12 mouse cellular contexts compared by ENCODE assay signal in the genomic region with DNA sequence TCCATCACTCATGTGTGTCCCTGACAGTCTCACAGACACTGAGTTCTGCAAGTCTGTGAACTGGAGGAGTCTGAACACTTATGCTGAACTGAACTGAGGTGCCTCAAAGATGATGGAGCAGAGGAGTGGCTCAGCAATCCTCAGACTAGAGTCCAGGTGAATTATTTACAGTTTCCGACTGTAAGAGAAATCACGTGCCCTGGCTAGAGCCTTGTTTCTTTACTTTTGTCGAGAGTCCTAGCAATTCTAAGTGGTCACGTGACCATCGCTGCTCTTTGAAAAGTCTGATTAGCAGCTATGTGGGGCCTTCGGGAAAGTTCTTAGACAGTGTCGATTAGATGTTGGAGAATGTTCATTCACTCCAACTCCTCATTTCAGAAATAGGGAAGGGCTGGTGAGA. TPM values are rescaled to one million over a fixed set of nuclear protein-coding genes. Genes with fewer than 3 reads are reported as not detected.
A peak's percentile ranks its signal among the peaks of the same experiment; 100 is the strongest.
DNase-seq lines count a peak whose midpoint lies in the region; ATAC-seq lines count a peak whose summit lies in the region.
"Had no signal": no experiment of that assay in that cellular context is flagged by ENCODE, and none has a peak within 500 bp of the region (broad histone marks: within the 10 kb centered on the region; RNA-seq: fewer than 3 reads in every experiment).

No protein-coding gene starts in this region.

- DNase-seq in heart, embryonic 10.5 days (ENCODE audit: low spot score) = no peak
- DNase-seq in heart, adult 8-10 months (ENCODE audit: low spot score) = no peak
- DNase-seq in kidney, adult 9 months = peak; percentile 93
- DNase-seq: heart, postnatal 36 days had no signal

- H3K36me3 ChIP-seq in heart, embryonic 10.5 days = no peaks in the 10 kb centered on the region
- no peaks in the 10 kb centered on the region for H3K36me3 ChIP-seq in liver, embryonic 16.5 days (ENCODE audit: control insufficient read depth, insufficient read depth)
- no peaks in the 10 kb centered on the region for H3K36me3 ChIP-seq in stomach, embryonic 15.5 days
- 0 out of 2 replicates have a peak, but pooled peaks cover 2% of the 10 kb centered on the region for H3K36me3 ChIP-seq in neural tube, embryonic 15.5 days
- H3K36me3 ChIP-seq in forebrain, embryonic 15.5 days = 0 out of 2 replicates have a peak, but pooled peaks cover 2% of the 10 kb centered on the region

- H3K9ac ChIP-seq in liver, embryonic 16.5 days (ENCODE audit: low read depth, low read length) = no peak overlapping the region
- H3K9ac ChIP-seq in stomach, embryonic 15.5 days = no peak overlapping the region
- H3K9ac ChIP-seq in neural tube, embryonic 15.5 days (replicated peaks) = no peak overlapping the region
- no peak overlapping the region for H3K9ac ChIP-seq in forebrain, embryonic 15.5 days (replicated peaks)

- 62% methylated on average over 7 of the region's 7 CpGs for WGBS in heart, embryonic 10.5 days
- WGBS in liver, embryonic 16.5 days (ENCODE audit: insufficient replicate concordance) = 41% methylated on average over 7 of the region's 7 CpGs
- WGBS in stomach, embryonic 15.5 days = 32% methylated on average over 7 of the region's 7 CpGs
- WGBS in neural tube, embryonic 15.5 days = 56% methylated on average over 7 of the region's 7 CpGs
- 58% methylated on average over 7 of the region's 7 CpGs for WGBS in forebrain, embryonic 15.5 days

- H3K27ac ChIP-seq in heart, embryonic 10.5 days = 0 out of 2 replicates have a peak overlapping the region, but pooled peaks have one; percentile 75
- peak overlapping the region; percentile 79 for H3K27ac ChIP-seq in liver, embryonic 16.5 days (ENCODE audit: low read length)
- H3K27ac ChIP-seq in stomach, embryonic 15.5 days = peak overlapping the region; percentile 83
- H3K27ac ChIP-seq in neural tube, embryonic 15.5 days (replicated peaks) = no peak overlapping the region
- no peak overlapping the region for H3K27ac ChIP-seq in forebrain, embryonic 15.5 days (replicated peaks)

- no peak for ATAC-seq in liver, embryonic 16.5 days (ENCODE audit: low read depth)
- ATAC-seq in stomach, embryonic 15.5 days (ENCODE audit: insufficient read depth, low FRiP score, low read depth) = peak; percentile 50
- no peak for ATAC-seq in megakaryocyte-erythroid progenitor cell, adult 5-6 weeks (replicated peaks; ENCODE audit: low FRiP score, low TSS enrichment, poor library complexity, severe bottlenecking)
- ATAC-seq in neural tube, embryonic 15.5 days (ENCODE audit: low FRiP score) = no peak
- no peak for ATAC-seq in forebrain, embryonic 15.5 days (replicated peaks)

- H3K27me3 ChIP-seq in heart, embryonic 10.5 days (ENCODE audit: insufficient read depth, poor library complexity, severe bottlenecking) = no peaks in the 10 kb centered on the region
- H3K27me3 ChIP-seq in liver, embryonic 16.5 days (ENCODE audit: control insufficient read depth, insufficient read depth, low read depth, low read length) = no peaks in the 10 kb centered on the region
- H3K27me3 ChIP-seq in stomach, embryonic 15.5 days (replicated peaks) = no peaks in the 10 kb centered on the region
- H3K27me3 ChIP-seq in neural tube, embryonic 15.5 days (replicated peaks) = no peaks in the 10 kb centered on the region
- H3K27me3 ChIP-seq in forebrain, embryonic 15.5 days = no peaks in the 10 kb centered on the region

- H3K4me2 ChIP-seq in liver, embryonic 16.5 days (ENCODE audit: low read depth, low read length) = 0 out of 2 replicates have a peak overlapping the region, but pooled peaks have one; percentile 17
- peak overlapping the region; percentile 8; the same call in 1 of the 2 replicates for H3K4me2 ChIP-seq in stomach, embryonic 15.5 days
- H3K4me2 ChIP-seq in neural tube, embryonic 15.5 days = no peak overlapping the region
- no peak overlapping the region for H3K4me2 ChIP-seq in forebrain, embryonic 15.5 days (replicated peaks)
- H3K4me2 ChIP-seq: midbrain, embryonic 11.5 days had no signal

- no peak overlapping the region for H3K4me3 ChIP-seq in heart, embryonic 10.5 days
- H3K4me3 ChIP-seq in liver, embryonic 16.5 days (ENCODE audit: low read depth, low read length) = no peak overlapping the region
- no peak overlapping the region for H3K4me3 ChIP-seq in stomach, embryonic 15.5 days (replicated peaks)
- no peak overlapping the region for H3K4me3 ChIP-seq in neural tube, embryonic 15.5 days (replicated peaks)
- no peak overlapping the region for H3K4me3 ChIP-seq in forebrain, embryonic 15.5 days

- H3K4me1 ChIP-seq in heart, embryonic 10.5 days = peaks cover 41% of the 10 kb centered on the region
- H3K4me1 ChIP-seq in liver, embryonic 16.5 days (ENCODE audit: control insufficient read depth, low read depth, low read length) = peaks cover 13% of the 10 kb centered on the region
- H3K4me1 ChIP-seq in stomach, embryonic 15.5 days = peaks cover 31% of the 10 kb centered on the region
- H3K4me1 ChIP-seq in neural tube, embryonic 15.5 days = peaks cover 22% of the 10 kb centered on the region
- H3K4me1 ChIP-seq in forebrain, embryonic 15.5 days = peaks cover 22% of the 10 kb centered on the region

- no peaks in the 10 kb centered on the region for H3K9me3 ChIP-seq in heart, embryonic 10.5 days
- no peaks in the 10 kb centered on the region for H3K9me3 ChIP-seq in liver, embryonic 16.5 days (replicated peaks; ENCODE audit: control insufficient read depth, low read length)
- no peaks in the 10 kb centered on the region for H3K9me3 ChIP-seq in stomach, embryonic 15.5 days
- no peaks in the 10 kb centered on the region for H3K9me3 ChIP-seq in neural tube, embryonic 15.5 days (replicated peaks)
- no peaks in the 10 kb centered on the region for H3K9me3 ChIP-seq in forebrain, embryonic 15.5 days

RNA-seq across cellular contexts. Expression of gene Sys1, which starts 1.2 kb away (rescaled TPM):
- 41.2 and 52.5 TPM in 2 replicates for polyA plus RNA-seq in heart, embryonic 10.5 days (2016; fragmentation: Nextera tagmentation; extraction: Ambion mirVana)
- 10 to 100 TPM; 25.2 to 28.5 (median 25.8) TPM for total RNA-seq in heart, adult 8-10 months (2022)
- 24.5 and 24.8 TPM in 2 replicates for polyA plus RNA-seq in liver, embryonic 16.5 days (2015; fragmentation: Nextera tagmentation; extraction: Ambion mirVana)
- polyA plus RNA-seq in stomach, embryonic 15.5 days (2015; fragmentation: Nextera tagmentation; extraction: Ambion mirVana) = 60.6 and 61.8 TPM in 2 replicates
- total RNA-seq in megakaryocyte-erythroid progenitor cell, adult 5-6 weeks (2014; fragmentation: Nextera tagmentation) = 25.7 and 26.7 TPM in 2 replicates
- 10.9 and 16.0 TPM in 2 replicates for total RNA-seq in megakaryocyte-erythroid progenitor cell, adult 5-6 weeks (2017)
- 86.8 and 92.7 TPM in 2 replicates for polyA plus RNA-seq in neural tube, embryonic 15.5 days (2015; fragmentation: Nextera tagmentation; extraction: Ambion mirVana)
- 76.6 and 82.2 TPM in 2 replicates for polyA plus RNA-seq in forebrain, embryonic 15.5 days (2015; fragmentation: Nextera tagmentation; extraction: Ambion mirVana)

RNA-seq across cellular contexts. Expression of gene Gm20458, which starts 2.8 kb away (rescaled TPM):
- 10.3 and 11.7 TPM in 2 replicates for polyA plus RNA-seq in heart, embryonic 10.5 days (2016; fragmentation: Nextera tagmentation; extraction: Ambion mirVana)
- total RNA-seq in heart, adult 8-10 months (2022) = 1 to 10 TPM; 3.6 to 6.7 (median 5.5) TPM
- 4.6 and 5.6 TPM in 2 replicates for polyA plus RNA-seq in liver, embryonic 16.5 days (2015; fragmentation: Nextera tagmentation; extraction: Ambion mirVana)
- 17.9 and 18.1 TPM in 2 replicates for polyA plus RNA-seq in stomach, embryonic 15.5 days (2015; fragmentation: Nextera tagmentation; extraction: Ambion mirVana)
- total RNA-seq in megakaryocyte-erythroid progenitor cell, adult 5-6 weeks (2014; fragmentation: Nextera tagmentation) = not detected in 2 replicates
- total RNA-seq in megakaryocyte-erythroid progenitor cell, adult 5-6 weeks (2017) = not detected in 2 replicates
- polyA plus RNA-seq in neural tube, embryonic 15.5 days (2015; fragmentation: Nextera tagmentation; extraction: Ambion mirVana) = 4.5 and 5.8 TPM in 2 replicates
- 6.0 and 6.9 TPM in 2 replicates for polyA plus RNA-seq in forebrain, embryonic 15.5 days (2015; fragmentation: Nextera tagmentation; extraction: Ambion mirVana)

RNA-seq across cellular contexts. Expression of gene Sdc4, which starts 14.3 kb away (rescaled TPM):
- polyA plus RNA-seq in heart, embryonic 10.5 days (2016; fragmentation: Nextera tagmentation; extraction: Ambion mirVana) = 37.3 and 37.8 TPM in 2 replicates
- total RNA-seq in heart, adult 8-10 months (2022) = 10 to 100 TPM; 14.9 to 23.0 (median 20.7) TPM
- polyA plus RNA-seq in liver, embryonic 16.5 days (2015; fragmentation: Nextera tagmentation; extraction: Ambion mirVana) = 70.1 and 72.5 TPM in 2 replicates
- polyA plus RNA-seq in stomach, embryonic 15.5 days (2015; fragmentation: Nextera tagmentation; extraction: Ambion mirVana) = 132 and 135 TPM in 2 replicates
- 1.0 and 5.3 TPM in 2 replicates for total RNA-seq in megakaryocyte-erythroid progenitor cell, adult 5-6 weeks (2014; fragmentation: Nextera tagmentation)
- total RNA-seq in megakaryocyte-erythroid progenitor cell, adult 5-6 weeks (2017) = 0.23 and 1.3 TPM in 2 replicates
- 9.0 and 26.2 TPM in 2 replicates for polyA plus RNA-seq in neural tube, embryonic 15.5 days (2015; fragmentation: Nextera tagmentation; extraction: Ambion mirVana)
- 6.1 and 6.4 TPM in 2 replicates for polyA plus RNA-seq in forebrain, embryonic 15.5 days (2015; fragmentation: Nextera tagmentation; extraction: Ambion mirVana)

RNA-seq across cellular contexts. Expression of gene Trp53tg5, which starts 15.6 kb away (rescaled TPM):
- polyA plus RNA-seq in heart, embryonic 10.5 days (2016; fragmentation: Nextera tagmentation; extraction: Ambion mirVana) = not detected in 2 replicates
- total RNA-seq in heart, adult 8-10 months (2022) = not detected
- polyA plus RNA-seq in liver, embryonic 16.5 days (2015; fragmentation: Nextera tagmentation; extraction: Ambion mirVana) = not detected in 2 replicates
- polyA plus RNA-seq in stomach, embryonic 15.5 days (2015; fragmentation: Nextera tagmentation; extraction: Ambion mirVana) = 0.14 TPM in 1 of 2 replicates, not detected in the other
- not detected in 2 replicates for total RNA-seq in megakaryocyte-erythroid progenitor cell, adult 5-6 weeks (2014; fragmentation: Nextera tagmentation)
- total RNA-seq in megakaryocyte-erythroid progenitor cell, adult 5-6 weeks (2017) = not detected in 2 replicates
- not detected in 2 replicates for polyA plus RNA-seq in neural tube, embryonic 15.5 days (2015; fragmentation: Nextera tagmentation; extraction: Ambion mirVana)
- not detected in 2 replicates for polyA plus RNA-seq in forebrain, embryonic 15.5 days (2015; fragmentation: Nextera tagmentation; extraction: Ambion mirVana)
- total RNA-seq: heart, postnatal 36 days had no signal
- polyA plus RNA-seq: embryonic facial prominence, embryonic 11.5 days; midbrain, embryonic 11.5 days; neural tube, embryonic 14.5 days had no signal

RNA-seq across cellular contexts. Expression of gene Dbndd2, which starts 28.0 kb away (rescaled TPM):
- 7.4 and 16.5 TPM in 2 replicates for polyA plus RNA-seq in heart, embryonic 10.5 days (2016; fragmentation: Nextera tagmentation; extraction: Ambion mirVana)
- total RNA-seq in heart, adult 8-10 months (2022) = 10 to 100 TPM; 11.3 to 15.0 (median 12.6) TPM
- polyA plus RNA-seq in liver, embryonic 16.5 days (2015; fragmentation: Nextera tagmentation; extraction: Ambion mirVana) = 1.5 and 2.7 TPM in 2 replicates
- 6.5 and 10.4 TPM in 2 replicates for polyA plus RNA-seq in stomach, embryonic 15.5 days (2015; fragmentation: Nextera tagmentation; extraction: Ambion mirVana)
- total RNA-seq in megakaryocyte-erythroid progenitor cell, adult 5-6 weeks (2014; fragmentation: Nextera tagmentation) = 2.4 TPM in 2 replicates
- total RNA-seq in megakaryocyte-erythroid progenitor cell, adult 5-6 weeks (2017) = 2.9 TPM in 1 of 2 replicates, not detected in the other
- polyA plus RNA-seq in neural tube, embryonic 15.5 days (2015; fragmentation: Nextera tagmentation; extraction: Ambion mirVana) = 22.2 and 25.3 TPM in 2 replicates
- polyA plus RNA-seq in forebrain, embryonic 15.5 days (2015; fragmentation: Nextera tagmentation; extraction: Ambion mirVana) = 8.1 and 9.1 TPM in 2 replicates

Comparison
In these comparisons a context has a peak if more than half of its experiments do, and no peak if none do; other contexts are left out.
1. H3K27ac ChIP-seq: peak in heart, embryonic 10.5 days (single experiment), liver, embryonic 16.5 days (single experiment) and stomach, embryonic 15.5 days (single experiment); none in neural tube, embryonic 15.5 days (single experiment) and forebrain, embryonic 15.5 days (single experiment).
2. H3K4me2 ChIP-seq: peak in liver, embryonic 16.5 days (single experiment) and stomach, embryonic 15.5 days (single experiment); none in neural tube, embryonic 15.5 days (single experiment) and forebrain, embryonic 15.5 days (single experiment).